Mouse (Mus musculus) E14TG2a.4 (cell line): Measurements from ENCODE around the gene Hes7.
A peak's percentile ranks its signal among the peaks of the same experiment; 100 is the strongest.

Experiments used
- H3K27me3 ChIP-seq: 2 replicates; pipeline ENCODE4 v1.6.1; 2014; ENCODE audit warnings: low read length, control low read depth; ENCODE audit not compliant: insufficient read depth
- H3K36me3 ChIP-seq: 2 replicates; pipeline ENCODE4 v1.6.1; 2014; ENCODE audit warnings: low read length, control low read depth; ENCODE audit not compliant: insufficient read depth
- H3K4me1 ChIP-seq: replicated peaks from 2 replicates; pipeline ENCODE4 v1.6.1; 2014; ENCODE audit warnings: low read depth, low read length, control low read depth
- H3K4me3 ChIP-seq: replicated peaks from 2 replicates; pipeline ENCODE4 v1.5.1; 2014; ENCODE audit warnings: mild to moderate bottlenecking, low read length
- H3K9me3 ChIP-seq: 2 replicates; pipeline ENCODE4 v1.6.1; 2014; ENCODE audit warnings: low read length, control low read depth
- CTCF ChIP-seq: conservative IDR thresholded peaks from 2 replicates; pipeline ENCODE4 v1.5.1; 2014; ENCODE audit warnings: low read length
- NANOG ChIP-seq: IDR thresholded peaks from 2 replicates; pipeline ENCODE4 v1.6.1; 2014; ENCODE audit warnings: borderline replicate concordance, low read length, mixed read lengths
- POU5F1 ChIP-seq: IDR thresholded peaks from 2 replicates; pipeline ENCODE4 v1.6.1; 2014; ENCODE audit warnings: low read length, borderline replicate concordance

The Hes7 gene

DNA sequence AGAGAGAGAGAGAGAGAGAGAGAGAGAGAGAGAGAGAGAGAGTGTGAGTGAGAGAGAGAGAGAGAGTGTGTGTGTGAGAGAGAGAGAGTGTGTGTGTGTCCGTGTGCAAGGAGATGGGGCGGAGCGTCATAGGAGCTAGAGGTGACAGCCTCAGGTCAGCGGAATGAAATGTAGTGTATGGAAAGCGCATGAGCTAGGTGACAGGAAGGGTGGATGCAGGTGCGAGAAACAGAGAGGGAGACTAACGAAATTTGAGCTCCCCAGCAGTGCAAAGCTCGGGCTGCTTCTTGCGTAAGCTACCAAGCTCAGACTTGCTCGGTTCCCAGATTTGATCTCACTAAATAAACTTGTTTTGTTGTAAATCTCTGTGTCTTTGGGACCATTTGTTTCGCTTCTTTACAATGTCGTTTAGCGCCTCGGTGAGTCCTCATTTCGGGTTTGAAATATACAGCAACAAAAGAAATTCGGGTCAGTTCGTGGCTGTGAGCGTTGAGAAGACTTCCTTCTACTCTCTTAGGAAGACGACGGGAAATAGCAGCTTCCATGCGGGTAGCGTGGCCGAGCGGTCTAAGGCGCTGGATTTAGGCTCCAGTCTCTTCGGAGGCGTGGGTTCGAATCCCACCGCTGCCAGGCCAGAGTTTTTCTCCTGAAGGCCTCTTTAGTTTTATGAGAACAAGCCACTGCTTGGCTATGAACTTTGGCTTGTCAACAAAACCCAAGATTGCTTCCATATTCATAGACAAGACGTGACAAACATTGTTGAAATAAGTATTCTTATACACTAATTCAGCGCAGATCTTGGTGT is 3.7 kb downstream of the Hes7 start:
- Histone ChIP-seq H3K27me3 (peaks cover 54% of the 10 kb centered on the region), H3K36me3 (no peaks in the 10 kb centered on the region), H3K4me3 (peak overlapping the region; percentile 95), H3K4me1 (peaks cover 52% of the 10 kb centered on the region), H3K9me3 (no peaks in the 10 kb centered on the region)
- no peak for TF ChIP-seq NANOG
- no peak for TF ChIP-seq CTCF
- no peak for TF ChIP-seq POU5F1

DNA sequence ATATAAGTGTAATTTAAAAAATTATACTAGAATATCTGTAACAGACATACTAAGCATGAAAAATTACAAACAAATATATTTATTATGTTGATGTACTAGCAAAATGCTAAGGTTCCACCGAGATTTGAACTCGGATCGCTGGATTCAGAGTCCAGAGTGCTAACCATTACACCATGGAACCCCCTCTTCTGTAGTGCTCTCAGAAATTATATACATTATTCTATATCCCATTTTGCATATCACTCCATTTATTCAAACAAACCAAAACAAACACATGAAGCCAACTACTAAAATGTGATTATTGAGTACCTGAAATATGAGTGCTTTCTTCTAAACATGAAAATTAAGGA is 4.3 kb downstream of the Hes7 start:
- TF ChIP-seq CTCF, result no peak
- no peak for TF ChIP-seq POU5F1
- no peak for TF ChIP-seq NANOG
- Histone ChIP-seq H3K36me3 (no peaks in the 10 kb centered on the region), H3K9me3 (no peaks in the 10 kb centered on the region), H3K4me1 (peaks cover 46% of the 10 kb centered on the region), H3K4me3 (peak overlapping the region; percentile 95), H3K27me3 (peaks cover 48% of the 10 kb centered on the region)

DNA sequence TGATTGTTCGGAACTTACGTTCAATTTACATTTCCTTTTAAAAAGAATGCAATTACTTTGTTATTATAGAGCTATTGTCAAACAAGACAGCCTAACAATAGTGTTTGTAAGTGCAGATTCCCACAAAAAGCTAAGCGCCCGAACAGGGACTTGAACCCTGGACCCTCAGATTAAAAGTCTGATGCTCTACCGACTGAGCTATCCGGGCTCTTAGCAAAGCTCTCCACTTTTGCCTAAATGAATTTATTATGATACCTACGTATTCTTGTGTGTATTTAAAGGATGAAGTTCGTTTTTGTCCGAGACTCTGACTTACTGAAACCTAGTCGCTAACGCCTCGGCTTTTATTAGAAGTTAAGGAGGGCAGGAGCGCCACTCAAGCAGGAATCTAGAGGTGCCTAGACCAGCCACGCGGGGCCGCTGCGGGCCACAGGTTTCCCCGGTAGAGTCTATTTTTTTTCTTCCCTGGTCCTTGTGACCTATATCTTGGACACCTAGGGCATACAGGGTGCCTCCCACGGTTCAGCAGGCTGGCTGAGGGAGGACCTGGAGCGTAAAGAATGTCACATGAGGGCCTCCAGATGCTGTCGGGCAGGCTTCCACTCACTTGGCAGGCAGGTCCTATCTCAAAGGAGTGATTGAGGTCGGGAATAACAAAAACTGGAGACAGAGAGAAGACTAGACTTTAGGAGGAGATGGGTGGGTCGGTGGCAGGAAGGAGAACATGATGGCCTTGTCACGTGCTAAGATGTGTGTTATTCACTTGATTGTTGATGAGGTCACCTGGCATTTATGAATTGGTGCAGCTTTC is 5.0 kb downstream of the Hes7 start:
- Histone ChIP-seq H3K9me3 (no peaks in the 10 kb centered on the region), H3K27me3 (peaks cover 41% of the 10 kb centered on the region)
- TF ChIP-seq CTCF (peak; percentile 20), NANOG (no peak)

DNA sequence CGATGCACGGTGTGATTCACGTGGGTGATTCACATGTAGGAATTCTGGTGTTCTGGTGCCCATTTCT is 5.5 kb downstream of the Hes7 start, which contains the start of gene Aloxe3:
Gene Aloxe3, plus strand, starts transcription at position 45 of the 67 bp plus-strand sequence.
- Histone ChIP-seq H3K4me3 (peak within 1 kb of the TSS; percentile 95), H3K4me1 (peaks cover 45% of the 10 kb centered on the region), H3K9me3 (no peaks in the 10 kb centered on the region), H3K27me3 (peaks cover 36% of the 10 kb centered on the region), H3K36me3 (no peaks in the 10 kb centered on the region)
- TF ChIP-seq CTCF (no peak), NANOG (no peak), POU5F1 (no peak)

More for the DNA sequence above, 5.0 kb downstream of the Hes7 start:
- H3K4me1 ChIP-seq, result peaks cover 45% of the 10 kb centered on the region
- no peaks in the 10 kb centered on the region for H3K36me3 ChIP-seq
- H3K4me3 ChIP-seq, result peak overlapping the region; percentile 95

DNA sequence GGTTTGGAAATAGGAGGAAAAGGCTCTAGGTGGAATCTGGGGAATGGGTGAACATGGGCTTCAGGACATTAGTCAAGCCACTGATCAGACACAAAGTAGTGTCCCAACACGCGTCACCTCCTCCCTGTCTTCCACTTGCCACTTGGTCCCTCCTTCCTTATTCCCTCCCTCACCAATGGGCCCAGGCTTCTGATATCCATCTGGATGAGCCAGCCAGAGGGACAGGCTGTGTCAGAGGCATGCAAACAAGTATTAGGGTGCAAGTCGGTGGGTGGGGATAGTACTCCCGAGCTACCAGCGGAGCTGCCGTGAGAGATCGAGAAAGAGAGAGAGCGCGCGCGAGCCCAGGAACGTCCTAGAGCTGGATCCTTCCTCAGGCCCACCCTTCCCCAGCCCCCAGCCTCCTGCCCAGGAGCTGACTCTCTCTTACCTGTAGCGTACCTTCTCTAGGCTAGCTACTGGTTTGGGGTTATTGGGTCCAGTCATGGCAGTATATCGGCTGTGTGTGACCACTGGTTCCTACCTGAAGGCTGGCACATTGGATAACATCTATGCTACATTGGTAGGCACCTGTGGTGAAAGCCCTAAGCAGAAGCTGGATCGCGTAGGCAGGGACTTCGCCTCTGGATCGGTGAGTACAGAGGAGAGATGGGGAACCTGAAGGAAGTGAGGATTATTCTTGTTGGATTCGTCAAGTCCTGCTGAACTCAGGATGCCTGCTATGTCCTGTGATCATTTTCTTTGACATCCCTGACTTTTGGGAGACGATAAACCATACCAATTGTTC is 5.9 kb downstream of the Hes7 start:
- no peak for TF ChIP-seq POU5F1
- TF ChIP-seq CTCF, result no peak
- no peak for TF ChIP-seq NANOG
- no peaks in the 10 kb centered on the region for H3K36me3 ChIP-seq
- no peaks in the 10 kb centered on the region for H3K9me3 ChIP-seq
- H3K4me1 ChIP-seq, result peaks cover 45% of the 10 kb centered on the region
- peak overlapping the region; percentile 95 for H3K4me3 ChIP-seq
- H3K27me3 ChIP-seq, result peaks cover 32% of the 10 kb centered on the region

DNA sequence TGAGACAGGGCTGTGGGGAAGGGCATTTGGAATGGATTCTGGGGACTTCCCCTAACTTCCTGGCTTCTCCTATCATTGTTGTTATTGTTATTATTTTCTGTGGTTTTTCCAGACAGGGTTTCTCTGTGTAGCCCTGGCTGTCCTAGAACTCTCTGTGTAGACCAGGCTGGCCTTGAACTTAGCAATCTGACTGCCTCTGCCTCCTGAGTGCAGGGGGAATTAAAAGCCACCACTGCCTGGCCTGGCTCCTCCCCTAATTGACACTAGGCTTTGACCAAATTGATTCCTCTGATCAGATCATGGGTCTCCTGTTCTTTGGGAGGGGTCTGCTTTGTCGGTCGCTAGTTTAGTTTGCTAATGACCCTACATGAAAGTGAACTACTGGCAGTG is 6.5 kb downstream of the Hes7 start:
- TF ChIP-seq CTCF, result no peak
- no peak for TF ChIP-seq NANOG
- no peak for TF ChIP-seq POU5F1
- H3K9me3 ChIP-seq, result no peaks in the 10 kb centered on the region

DNA sequence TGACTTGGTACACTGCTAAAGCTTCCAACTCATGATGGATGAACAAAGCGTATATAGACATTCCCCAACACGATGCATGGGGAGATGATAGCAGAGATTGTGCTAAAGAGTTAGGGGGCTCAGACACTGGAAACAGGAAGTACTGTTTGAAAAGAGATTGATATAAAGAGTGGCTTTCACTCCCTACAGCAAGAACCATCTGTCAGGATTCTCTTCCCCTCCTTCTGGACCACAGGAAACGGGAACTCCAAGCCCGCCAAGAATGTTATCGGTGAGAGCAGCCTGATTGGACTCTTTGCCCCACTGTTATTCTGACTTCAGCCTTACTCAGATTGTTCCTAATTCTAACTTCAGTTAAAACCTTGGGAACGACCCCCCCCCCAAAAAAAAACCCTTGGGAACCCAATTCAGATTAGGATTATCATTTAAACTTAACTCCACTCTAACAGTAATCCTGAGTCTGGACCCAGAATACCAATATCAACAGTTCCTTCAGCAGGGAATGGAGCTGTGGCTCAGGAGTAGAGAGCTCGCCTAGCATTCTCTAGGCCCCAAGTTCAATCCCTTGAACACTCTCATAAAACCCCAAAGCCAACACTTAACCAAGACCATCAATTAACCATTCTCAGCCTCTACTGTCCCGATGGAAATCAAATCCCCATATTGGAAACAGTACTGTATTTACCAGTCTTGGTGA is 8.4 kb downstream of the Hes7 start:
- Histone ChIP-seq H3K4me1 (peaks cover 54% of the 10 kb centered on the region), H3K27me3 (peaks cover 27% of the 10 kb centered on the region), H3K9me3 (no peaks in the 10 kb centered on the region), H3K4me3 (no peak overlapping the region), H3K36me3 (no peaks in the 10 kb centered on the region)
- TF ChIP-seq POU5F1, result no peak
- no peak for TF ChIP-seq CTCF
- no peak for TF ChIP-seq NANOG

More for the DNA sequence above, 6.5 kb downstream of the Hes7 start:
- Histone ChIP-seq H3K36me3 (no peaks in the 10 kb centered on the region), H3K27me3 (peaks cover 26% of the 10 kb centered on the region), H3K4me3 (0 out of 2 replicates have a peak overlapping the region, but pooled peaks have one; percentile 95), H3K4me1 (peaks cover 45% of the 10 kb centered on the region)

DNA sequence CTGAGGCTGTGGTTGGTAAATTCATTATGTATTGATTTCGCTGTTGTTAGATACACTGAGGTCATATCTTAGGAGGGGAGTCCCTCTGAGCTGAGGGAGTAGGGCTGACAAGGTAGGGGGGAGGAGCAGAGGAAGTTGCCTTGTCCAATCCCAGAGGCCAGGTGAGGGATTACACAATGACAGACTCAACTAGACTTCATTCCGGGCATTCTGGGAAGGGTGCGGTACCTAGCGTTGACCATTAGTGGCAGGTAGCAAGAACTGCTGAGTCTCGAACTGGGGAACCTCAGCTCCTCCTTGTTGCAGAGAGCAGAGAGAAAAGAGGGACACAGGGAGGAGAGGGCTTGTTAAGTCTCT is 13.3 kb downstream of the Hes7 start:
- peak overlapping the region; percentile 77 for H3K4me3 ChIP-seq
- H3K9me3 ChIP-seq, result no peaks in the 10 kb centered on the region
- peaks cover 54% of the 10 kb centered on the region for H3K4me1 ChIP-seq
- no peaks in the 10 kb centered on the region for H3K36me3 ChIP-seq
- peaks cover 12% of the 10 kb centered on the region for H3K27me3 ChIP-seq
- TF ChIP-seq CTCF, result no peak
- TF ChIP-seq POU5F1, result no peak
- TF ChIP-seq NANOG, result no peak
